Mouse (Mus musculus): ENCODE data around the gene Gng13. TPM values are rescaled to one million over a fixed set of nuclear protein-coding genes. Genes with fewer than 3 reads are reported as not detected.
"Not testable (repeated sequence)": the region's sequence is repeated elsewhere in the genome, so short reads cannot be mapped to it uniquely, and the experiment has no call there.

The Gng13 gene
- total RNA-seq, 2 experiments from 2014 or later: 111 to 127 TPM

GRCm38 (mm10) chr17:25735246-25735645 is 18.3 kb downstream of the Gng13 start:
- no peak for DNase-seq

DNA sequence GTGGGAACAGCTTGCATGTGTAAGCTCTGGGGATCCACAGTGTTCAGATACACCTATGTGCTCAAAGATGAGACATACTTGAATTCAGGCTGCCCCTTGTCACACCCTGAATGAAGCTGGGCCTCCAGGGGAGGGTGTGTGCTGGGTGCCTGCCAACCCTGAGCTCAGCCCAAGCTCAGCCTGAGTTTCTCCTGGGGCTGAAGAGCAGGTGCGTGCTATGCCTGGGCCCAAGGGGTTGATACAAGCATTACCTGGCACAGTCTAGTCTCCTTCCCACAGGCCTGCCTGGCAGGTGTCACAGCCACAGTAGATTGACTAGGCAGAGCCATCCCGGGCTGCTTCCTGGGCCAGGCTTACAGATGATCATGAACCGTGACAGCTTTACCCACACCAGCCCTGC is 18.8 kb downstream of the Gng13 start, which contains the start of gene Mslnl:
TSS of gene Mslnl (plus strand) at position 298 of the 400 bp plus-strand sequence.
- DNase-seq: no peak

- no peak for DNase-seq
These were observed 21.9 kb downstream of the Gng13 start for GRCm38 (mm10) chr17:25738861-25739260.

- DNase-seq: not testable (repeated sequence)
These were observed 24.5 kb downstream of the Gng13 start for GRCm38 (mm10) chr17:25741471-25741870.

GRCm38 (mm10) chr17:25743831-25744230 is 26.9 kb downstream of the Gng13 start:
- DNase-seq: no peak

GRCm38 (mm10) chr17:25744311-25744710 is 27.3 kb downstream of the Gng13 start:
- DNase-seq: no peak

GRCm38 (mm10) chr17:25748238-25748637 is 31.3 kb downstream of the Gng13 start:
- no peak for DNase-seq

DNA sequence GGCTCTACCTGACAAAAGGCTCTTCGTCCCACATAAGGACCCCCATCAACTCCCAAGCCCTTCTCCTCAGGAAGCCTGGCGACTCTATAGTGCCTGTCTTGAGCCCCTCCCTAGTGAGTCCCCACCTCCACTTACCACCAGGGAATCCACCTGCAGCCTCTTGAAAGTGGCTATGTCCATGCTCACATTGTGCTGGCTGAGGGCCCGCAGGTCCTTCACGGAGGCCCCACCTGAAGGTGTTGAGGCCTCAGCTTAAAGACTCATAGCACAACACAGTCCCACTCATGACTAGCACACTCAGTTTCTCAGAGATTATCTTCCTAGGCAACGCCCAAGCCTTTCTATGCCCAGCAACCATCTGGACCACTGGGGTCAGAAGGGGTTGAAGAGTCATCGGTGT is 32.3 kb downstream of the Gng13 start:
- DNase-seq: no peak

DNA sequence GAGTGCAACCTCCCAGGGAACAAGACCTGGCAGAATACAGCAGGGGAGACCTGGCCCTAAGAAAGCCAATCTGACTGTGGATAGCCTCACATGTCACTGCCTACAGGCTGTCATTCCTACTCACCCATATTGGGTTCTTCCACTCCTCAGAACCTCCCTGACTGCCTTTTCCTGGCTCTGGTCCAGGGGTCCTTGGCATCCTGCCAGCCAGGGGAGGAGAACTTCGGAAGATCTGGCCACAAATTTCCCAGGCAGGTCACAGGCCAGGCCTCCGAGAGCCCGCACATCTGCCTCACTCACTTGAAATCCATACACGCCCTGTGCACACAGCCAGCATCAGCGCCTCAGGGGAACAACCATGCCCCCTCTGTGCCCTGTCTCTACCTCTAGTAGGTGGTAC is 34.5 kb downstream of the Gng13 start:
- DNase-seq: peak in 1 of 2 experiments; percentile 15

- DNase-seq: no peak
These were observed 37.3 kb downstream of the Gng13 start, which contains the start of gene Msln for GRCm38 (mm10) chr17:25754241-25754640. Gene Msln (minus strand): TSS chr17:25754378.

DNA sequence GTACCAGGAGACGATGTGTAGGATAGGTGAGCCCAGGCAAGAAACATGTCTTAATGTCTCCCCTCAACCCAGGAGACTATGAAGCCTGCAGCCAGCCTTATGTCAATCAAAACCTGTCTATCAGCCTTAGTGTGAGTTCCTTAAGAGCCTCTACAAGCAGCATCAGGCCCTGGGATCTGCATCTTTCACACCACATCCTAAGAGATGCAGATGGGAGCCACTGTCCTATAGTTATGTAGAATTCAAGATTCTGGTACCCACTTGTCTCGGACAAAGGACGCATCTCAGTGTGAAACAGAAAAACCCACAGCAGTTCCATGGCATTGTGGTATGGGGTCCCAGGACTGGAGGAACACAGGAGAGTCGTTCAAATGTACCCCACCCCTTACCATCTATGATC is 38.1 kb downstream of the Gng13 start:
- DNase-seq: no peak

- no peak for DNase-seq
These were observed 38.8 kb downstream of the Gng13 start for GRCm38 (mm10) chr17:25755627-25756377.

GRCm38 (mm10) chr17:25756378-25757242 is 39.6 kb downstream of the Gng13 start:
- DNase-seq: no peak

DNA sequence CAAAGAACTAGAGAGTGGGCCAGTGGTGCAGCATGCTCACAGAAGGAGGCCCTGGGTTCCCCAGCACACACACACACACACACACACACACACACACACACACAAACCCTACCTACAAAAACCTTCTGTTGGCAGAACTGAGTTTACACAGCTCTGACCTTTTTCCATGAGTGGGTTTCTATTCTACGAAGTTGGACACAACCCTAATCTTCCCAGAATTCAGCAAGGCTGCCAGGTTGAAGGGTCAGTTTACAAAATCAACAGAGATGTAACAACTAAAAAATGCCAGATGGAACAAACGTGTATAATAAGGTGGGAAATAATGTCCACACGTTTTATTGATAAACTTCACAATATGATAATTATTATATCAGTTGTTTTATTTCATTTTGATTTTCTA is 40.7 kb downstream of the Gng13 start:
- no peak for DNase-seq

GRCm38 (mm10) chr17:25760148-25760547 is 43.2 kb downstream of the Gng13 start:
- DNase-seq: no peak

- no peak for DNase-seq
These were observed 44.6 kb downstream of the Gng13 start for GRCm38 (mm10) chr17:25761561-25761970.

DNA sequence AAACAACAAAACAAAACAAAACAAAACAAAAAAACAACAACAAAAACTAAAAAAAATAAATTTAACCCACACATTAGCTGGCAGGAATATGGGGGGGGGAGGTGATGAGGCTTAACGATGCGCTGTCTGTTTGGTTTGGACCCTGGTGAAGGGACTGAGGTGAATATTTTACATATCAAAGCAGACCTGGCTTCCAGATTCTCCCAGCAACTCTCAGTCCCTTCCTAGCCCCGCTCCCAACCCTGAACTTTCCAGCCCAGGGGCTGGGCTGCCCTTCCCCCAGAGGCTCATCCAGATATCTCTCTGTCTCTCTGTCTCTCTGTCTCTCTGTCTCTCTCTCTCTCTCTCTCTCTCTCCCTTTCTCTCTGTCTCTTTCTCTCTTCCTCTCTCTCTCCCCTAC is 45.6 kb downstream of the Gng13 start:
- DNase-seq: no peak

DNA sequence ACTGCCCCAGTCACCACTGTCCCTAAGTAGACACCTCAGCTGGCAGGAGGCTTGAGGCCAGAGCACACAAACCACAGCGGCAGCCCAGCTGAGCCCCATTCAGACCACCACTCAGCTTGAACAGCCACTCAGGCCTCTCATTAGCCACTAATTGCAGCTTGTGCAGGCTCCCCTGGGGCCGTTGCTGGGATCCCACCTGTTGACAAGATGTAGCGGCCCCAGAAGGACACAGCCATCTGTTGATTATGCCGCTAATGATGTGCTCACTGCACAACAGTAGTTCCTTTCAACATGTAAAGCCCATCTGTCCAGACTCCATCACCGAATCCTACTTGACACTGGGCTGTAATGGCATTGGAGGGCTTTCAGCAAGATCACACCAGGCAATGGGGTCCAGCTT is 48.9 kb downstream of the Gng13 start:
- no peak for DNase-seq

Small RNA genes lying within 50 kb of the gene (microRNA-seq; reads per million reads assigned to microRNA genes)
- gene Gm25083: 0 reads per million in 2 experiments

Other genes with a start within 250 kb of the Gng13 start
- gene Sstr5, start 219.9 kb upstream of the Gng13 start, total RNA-seq (2021): under 1 TPM in 1 of 2 experiments, not detected in 1; 0.23 TPM
- gene Sox8, start 146.5 kb upstream of the Gng13 start, total RNA-seq (2021): 10 to 100 TPM; 55.1 to 57.5 TPM
- gene Lmf1, start 138.1 kb upstream of the Gng13 start, total RNA-seq (2021): 10 to 100 TPM; 28.3 to 28.8 TPM
- gene Chtf18, start 10.2 kb downstream of the Gng13 start, total RNA-seq (2021): 1 to 10 TPM in 1 of 2 experiments, under 1 TPM in 1; 0.73 to 1.6 TPM
- 10 to 100 TPM; 50.0 to 52.5 TPM for gene Rpusd1, start 10.5 kb downstream of the Gng13 start, total RNA-seq (2021)
- under 1 TPM in 1 of 2 experiments, not detected in 1; 0.12 TPM for gene Mslnl, start 18.9 kb downstream of the Gng13 start, total RNA-seq (2021)
- under 1 TPM; 0.66 to 0.77 TPM for gene Msln, start 37.2 kb downstream of the Gng13 start, total RNA-seq (2021)
- 10 to 100 TPM; 35.1 to 37.5 TPM for gene Narfl, start 56.6 kb downstream of the Gng13 start, total RNA-seq (2021)
- gene Haghl, start 68.5 kb downstream of the Gng13 start, total RNA-seq (2021): 100 to 1,000 TPM in 1 of 2 experiments, 10 to 100 TPM in 1; 98.1 to 107 TPM
- under 1 TPM; 0.20 to 0.25 TPM for gene Ccdc78, start 69.4 kb downstream of the Gng13 start, total RNA-seq (2021)
- gene Fam173a, start 75.7 kb downstream of the Gng13 start, total RNA-seq (2021): 10 to 100 TPM; 80.7 to 93.1 TPM
- under 1 TPM in 1 of 2 experiments, not detected in 1; 0.81 TPM for gene AC134908.4, start 78.5 kb downstream of the Gng13 start, total RNA-seq (2021)
- 10 to 100 TPM; 73.2 to 85.6 TPM for gene Metrn, start 80.0 kb downstream of the Gng13 start, total RNA-seq (2021)
- 100 to 1,000 TPM; 643 to 644 TPM for gene Fbxl16, start 91.9 kb downstream of the Gng13 start, total RNA-seq (2021)
- gene Wdr24, start 106.5 kb downstream of the Gng13 start, total RNA-seq (2021): 10 to 100 TPM; 25.4 to 27.3 TPM
- 10 to 100 TPM; 58.1 to 61.0 TPM for gene Jmjd8, start 111.7 kb downstream of the Gng13 start, total RNA-seq (2021)
- 100 to 1,000 TPM; 163 to 164 TPM for gene Stub1, start 116.2 kb downstream of the Gng13 start, total RNA-seq (2021)
- 10 to 100 TPM; 47.9 to 49.0 TPM for gene Rhbdl1, start 120.1 kb downstream of the Gng13 start, total RNA-seq (2021)
- 10 to 100 TPM; 29.0 to 30.4 TPM for gene Gm20683, start 124.6 kb downstream of the Gng13 start, total RNA-seq (2021)
- 100 to 1,000 TPM; 102 to 103 TPM for gene Rhot2, start 127.7 kb downstream of the Gng13 start, total RNA-seq (2021)
- gene Wdr90, start 144.3 kb downstream of the Gng13 start, total RNA-seq (2021): 10 to 100 TPM; 19.2 to 26.2 TPM
- gene Mcrip2, start 151.6 kb downstream of the Gng13 start, total RNA-seq (2021): 10 to 100 TPM; 25.4 to 28.9 TPM
- 10 to 100 TPM; 36.3 to 37.7 TPM for gene Mettl26, start 157.9 kb downstream of the Gng13 start, total RNA-seq (2021)
- 1 to 10 TPM; 1.8 to 2.4 TPM for gene Wfikkn1, start 163.7 kb downstream of the Gng13 start, total RNA-seq (2021)
- gene Rab40c, start 202.6 kb downstream of the Gng13 start, total RNA-seq (2021): 10 to 100 TPM; 49.6 to 55.5 TPM
- gene Pigq, start 227.8 kb downstream of the Gng13 start, total RNA-seq (2021): 100 to 1,000 TPM; 125 to 129 TPM
- under 1 TPM; 0.17 to 0.61 TPM for gene Nhlrc4, start 227.8 kb downstream of the Gng13 start, total RNA-seq (2021)
- under 1 TPM; 0.95 to 0.96 TPM for gene A930017K11Rik, start 235.4 kb downstream of the Gng13 start, total RNA-seq (2021)

Data from layer of hippocampus, postnatal 36 days (tissue).